Mouse (Mus musculus) thymus, postnatal 10 days (tissue): ENCODE results near the gene Enoph1.

Source experiments
- DNase-seq, 2 experiments: peaks; one replicate each; pipeline ENCODE4 v3.0.0; 2021; ENCODE audit warnings: low spot score in 2 of 2

Enoph1 gene

DNA sequence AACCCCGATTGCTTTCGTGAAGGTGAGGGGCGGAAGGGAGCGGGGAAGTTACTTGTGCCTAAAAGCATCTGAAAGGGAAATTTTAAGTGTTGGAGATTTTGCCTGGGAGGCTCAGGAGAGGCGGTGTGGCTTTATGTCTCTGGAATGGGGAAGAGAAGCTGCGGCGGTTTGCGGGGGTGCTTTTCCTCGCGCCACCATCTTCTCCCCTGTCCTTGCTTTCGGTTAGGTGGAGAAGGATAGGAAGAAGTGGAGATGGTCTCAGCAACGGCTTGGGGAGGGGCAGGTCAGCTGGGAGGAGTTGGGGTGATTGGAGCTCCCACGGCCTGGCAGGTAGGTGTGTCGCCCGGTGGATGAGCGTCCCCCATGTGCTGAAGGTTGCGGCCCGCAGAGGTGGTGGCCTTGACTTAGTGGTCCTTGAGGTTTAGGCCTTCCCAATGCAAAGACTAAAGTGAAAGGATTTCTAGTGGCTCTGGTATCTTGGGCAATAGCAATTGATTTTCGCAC, 548 bp downstream of the Enoph1 start:
- peak in 1 of 2 experiments; percentile 24 for DNase-seq

DNA sequence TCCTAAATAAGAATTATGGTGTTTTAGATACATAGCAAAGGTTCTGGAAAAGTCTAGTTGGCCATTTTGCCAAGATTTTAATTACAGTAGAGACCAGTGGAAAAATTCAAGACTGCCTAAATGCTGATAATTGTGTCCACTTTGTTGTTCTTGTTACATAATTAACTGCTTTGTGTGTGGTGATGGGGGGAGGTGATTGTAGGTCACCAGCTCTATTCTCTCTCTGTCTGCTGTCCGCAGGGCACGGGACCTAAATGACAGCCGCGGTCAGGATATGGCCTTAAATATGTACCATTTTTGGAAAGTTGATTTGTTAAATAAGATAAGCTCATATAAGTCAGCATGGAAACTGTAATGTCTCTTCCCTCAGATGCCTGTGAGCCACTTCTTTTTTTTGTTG, 1.5 kb downstream of the Enoph1 start:
- DNase-seq: no peak

GRCm38 (mm10) chr5:100042467-100042866, 2.7 kb downstream of the Enoph1 start:
- DNase-seq: no peak

GRCm38 (mm10) chr5:100043361-100043760, 3.6 kb downstream of the Enoph1 start:
- DNase-seq: no peak

DNA sequence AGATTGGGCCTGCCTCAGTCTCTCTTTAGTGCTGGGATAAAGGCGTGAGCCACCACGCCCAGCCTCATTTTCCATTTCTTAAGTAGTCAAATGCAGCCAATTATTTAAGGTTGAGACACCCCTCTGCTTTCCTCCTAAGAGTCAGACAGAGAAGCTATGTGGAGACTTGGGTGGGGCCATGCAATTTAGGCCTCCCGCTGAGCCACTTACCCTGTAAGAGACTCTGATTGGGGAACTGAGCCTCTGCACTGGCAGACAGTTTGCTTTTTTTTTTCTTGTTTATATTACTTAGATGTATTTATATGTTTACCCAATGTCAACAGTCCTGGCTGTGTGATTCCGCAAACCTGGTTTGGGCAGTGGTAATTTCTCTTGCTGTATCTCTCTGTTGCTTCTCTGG, 4.2 kb downstream of the Enoph1 start:
- no peak for DNase-seq

DNA sequence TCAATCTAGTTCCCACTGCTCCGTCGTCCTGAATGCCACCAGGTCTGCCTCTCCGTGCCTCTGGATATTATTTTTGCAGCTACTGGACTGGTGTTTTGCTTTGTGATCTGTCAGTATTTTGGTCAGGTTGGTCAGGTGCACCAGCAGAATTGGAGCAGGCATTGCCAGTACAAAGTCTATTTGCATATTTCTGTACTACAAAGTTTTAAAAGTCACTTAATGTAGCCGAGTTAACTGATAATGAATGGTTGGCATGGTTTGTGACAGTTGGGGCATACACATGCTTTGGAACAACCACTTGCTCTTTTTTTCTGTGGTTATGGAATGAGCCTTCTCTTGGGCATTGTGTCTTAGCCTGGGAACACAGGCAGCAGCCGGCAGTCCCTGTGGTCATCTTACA, 4.8 kb downstream of the Enoph1 start:
- no peak for DNase-seq

DNA sequence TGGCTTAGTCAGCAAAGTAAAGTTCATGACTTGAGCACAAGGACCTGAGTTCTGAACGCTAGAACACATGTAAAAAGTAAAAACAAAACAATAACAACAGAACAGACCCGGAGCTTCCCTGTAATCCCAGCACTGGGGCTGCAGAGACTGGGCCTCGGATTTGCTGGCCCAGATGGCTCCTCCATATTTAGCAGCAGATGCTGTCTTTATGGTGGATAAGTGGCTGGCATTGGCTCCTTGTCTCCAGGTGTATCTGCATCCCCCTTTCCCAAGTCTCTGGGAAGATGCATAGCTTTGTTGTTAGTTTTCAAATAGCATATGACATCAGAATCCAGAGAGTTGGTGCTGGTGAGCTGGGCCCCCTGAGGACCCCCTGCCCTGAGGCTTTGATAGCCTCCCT, 6.3 kb downstream of the Enoph1 start:
- DNase-seq: no peak

- DNase-seq: no peak
These were observed 7.4 kb downstream of the Enoph1 start for GRCm38 (mm10) chr5:100047143-100047640.

- DNase-seq: no peak
These were observed 8.1 kb downstream of the Enoph1 start for GRCm38 (mm10) chr5:100047871-100048270.

- no peak for DNase-seq
These were observed 10.1 kb downstream of the Enoph1 start for GRCm38 (mm10) chr5:100049904-100050303.

GRCm38 (mm10) chr5:100052728-100053127, 12.9 kb downstream of the Enoph1 start:
- DNase-seq: no peak

GRCm38 (mm10) chr5:100054807-100055547, 15.2 kb downstream of the Enoph1 start:
- DNase-seq: no peak

DNA sequence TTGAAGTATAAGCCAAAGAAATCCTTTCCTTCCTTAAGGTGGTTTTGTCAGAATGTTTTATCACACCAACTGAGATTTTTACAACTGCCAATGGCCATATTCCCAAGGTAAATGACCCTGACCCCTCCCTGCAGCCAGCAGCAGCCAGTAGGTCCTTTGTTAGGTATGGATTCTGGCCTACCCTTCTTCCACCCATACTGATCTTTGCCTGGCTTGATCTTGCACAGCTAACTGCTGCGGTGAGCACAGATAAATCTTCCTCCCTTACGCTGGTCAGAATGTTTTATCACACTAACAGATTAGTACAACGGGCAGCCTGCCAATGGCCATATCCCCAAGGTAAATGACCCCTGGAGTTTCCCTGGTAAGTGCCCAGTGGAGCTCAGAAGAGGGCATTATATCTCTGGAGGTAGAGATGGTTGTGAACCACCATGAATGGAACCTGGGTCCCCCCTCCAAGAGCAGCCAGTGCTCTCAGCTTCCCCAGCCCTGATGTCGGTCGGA, 16.1 kb downstream of the Enoph1 start:
- no peak for DNase-seq

GRCm38 (mm10) chr5:100057461-100058209, 17.9 kb downstream of the Enoph1 start:
- DNase-seq: no peak

GRCm38 (mm10) chr5:100058729-100059128, 18.9 kb downstream of the Enoph1 start:
- no peak for DNase-seq

DNA sequence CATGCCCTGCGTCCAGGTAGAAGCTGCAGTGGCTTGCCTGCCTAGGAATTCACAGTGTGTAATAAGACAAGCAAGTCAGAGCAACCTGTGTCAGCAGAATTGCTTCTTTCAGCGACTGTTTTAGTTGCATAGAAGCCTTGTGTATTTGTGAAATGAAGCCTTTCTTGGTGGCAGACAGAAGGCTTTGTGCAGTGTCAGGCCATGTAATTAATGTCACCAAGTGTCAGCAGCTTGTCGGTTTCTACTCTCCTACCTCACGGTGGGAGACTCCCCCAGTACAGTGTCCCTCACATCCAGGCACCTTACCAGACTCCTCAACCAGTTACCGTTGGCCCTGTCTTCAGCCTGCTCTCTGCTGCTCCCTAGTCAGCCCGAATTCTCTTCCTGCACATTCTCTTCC, 19.5 kb downstream of the Enoph1 start:
- DNase-seq: no peak

- no peak for DNase-seq
These were observed 21.1 kb downstream of the Enoph1 start for GRCm38 (mm10) chr5:100060876-100061275.

DNA sequence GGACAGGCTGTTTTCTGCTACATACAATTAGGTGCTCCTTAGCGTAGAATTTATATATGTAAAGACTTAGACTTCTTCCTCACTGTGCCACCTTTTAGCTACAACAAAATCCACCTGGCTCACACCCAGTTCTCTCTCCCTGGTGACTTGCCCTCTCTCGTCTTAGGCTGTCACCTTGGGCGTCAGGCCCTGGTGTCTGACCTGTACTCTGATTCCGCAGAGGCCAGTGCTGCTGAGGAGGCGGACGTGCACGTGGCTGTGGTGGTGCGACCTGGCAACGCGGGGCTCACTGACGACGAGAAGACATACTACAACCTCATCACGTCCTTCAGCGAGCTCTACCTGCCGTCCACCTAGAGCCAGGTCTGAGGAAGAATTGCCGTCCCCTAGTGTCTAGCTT, 27.8 kb downstream of the Enoph1 start:
- no peak for DNase-seq

GRCm38 (mm10) chr5:100069526-100069925, 29.7 kb downstream of the Enoph1 start:
- DNase-seq: no peak

GRCm38 (mm10) chr5:100070255-100070654, 30.5 kb downstream of the Enoph1 start:
- peak; percentile 63 to 86 for DNase-seq

GRCm38 (mm10) chr5:100071541-100071940, 31.8 kb downstream of the Enoph1 start:
- DNase-seq: no peak

DNA sequence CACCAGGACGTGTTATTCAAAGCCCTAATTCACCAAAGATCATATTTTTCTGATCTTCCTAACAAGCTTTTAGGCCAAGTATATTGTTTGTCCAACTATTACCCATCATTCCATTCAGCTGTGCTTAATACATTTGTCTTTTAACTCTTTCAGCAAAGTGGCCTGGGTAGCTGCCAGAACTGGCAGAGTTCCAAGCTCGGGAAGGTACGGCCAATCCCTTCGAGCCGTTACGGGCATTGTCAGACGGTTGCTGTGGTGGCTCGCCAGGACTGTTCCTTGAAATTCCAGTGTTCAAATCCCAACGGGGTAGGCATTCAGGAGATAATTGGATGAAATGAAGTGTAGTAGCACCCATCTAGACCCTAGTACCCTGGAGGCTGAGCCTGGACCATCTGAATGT, 32.8 kb downstream of the Enoph1 start:
- no peak for DNase-seq

- DNase-seq: no peak
These were observed 34.8 kb downstream of the Enoph1 start for GRCm38 (mm10) chr5:100074571-100074970.
